11 mouse cellular contexts compared by ENCODE assay signal in genomic region chrX:163848510-163849199, GRCm38 (mm10).
DNase-seq lines count a peak whose midpoint lies in the region; ATAC-seq and TF ChIP-seq lines count a peak whose summit lies in the region.
"Had no signal": no experiment of that assay in that cellular context is flagged by ENCODE, and none has a peak within 500 bp of the region (broad histone marks: within the 10 kb centered on the region; RNA-seq: fewer than 3 reads in every experiment).

No protein-coding gene starts in this region.

- H3K79me2 ChIP-seq in CH12.LX (replicated peaks; ENCODE audit: control insufficient read depth, extremely low read depth, insufficient read depth, poor library complexity, severe bottlenecking): no peaks in the 10 kb centered on the region

- H3K4me3 ChIP-seq in limb, embryonic 14.5 days (replicated peaks; ENCODE audit: low read length): no peak overlapping the region
- H3K4me3 ChIP-seq in limb, embryonic 10.5 days: no peak overlapping the region
- no peak overlapping the region for H3K4me3 ChIP-seq in CH12.LX (replicated peaks in 1 of 3; ENCODE audit: low read depth in 2 of 3, low read length in 2 of 3, poor library complexity in 1 of 3)

- H3K9ac ChIP-seq in limb, embryonic 14.5 days (ENCODE audit: low read depth, low read length, severe bottlenecking): no peak overlapping the region
- no peak overlapping the region for H3K9ac ChIP-seq in CH12.LX (ENCODE audit: insufficient read depth, low read depth)
- H3K9ac ChIP-seq: liver, postnatal 0 days had no signal

- dilution Hi-C loops in CH12.LX (cut with MboI; ENCODE audit: extremely low pct_ligation_motif_present, extremely low pct_unique_long_range_greater_than_20kb, low sequenced_read_pairs): no loop called here

- H3K9me3 ChIP-seq in limb, embryonic 14.5 days (ENCODE audit: control insufficient read depth, low read length): no peaks in the 10 kb centered on the region
- H3K9me3 ChIP-seq in limb, embryonic 10.5 days (replicated peaks): no peaks in the 10 kb centered on the region
- H3K9me3 ChIP-seq in CH12.LX (replicated peaks; ENCODE audit: low read length): no peaks in the 10 kb centered on the region

- peak; percentile 12 for DNase-seq in limb, embryonic 14.5 days (ENCODE audit: low spot score)
- no peak for DNase-seq in limb, embryonic 10.5 days (ENCODE audit: low spot score)
- peak; percentile 75 for DNase-seq in CH12.LX (ENCODE audit: extremely low read depth)
- peak; percentile 68 to 78 for DNase-seq in cerebellum, postnatal 10 days
- peak; percentile 36 for DNase-seq in mesoderm, embryonic 11.5 days (ENCODE audit: low read depth, low spot score)
- DNase-seq in gastrocnemius, adult 18-20 months (ENCODE audit: low spot score): no peak
- no peak for DNase-seq in adrenal gland, postnatal 14 days
- DNase-seq: gastrocnemius, postnatal 25 days; kidney, adult 18-20 months; liver, postnatal 0 days had no signal

- no peak overlapping the region for H3K27ac ChIP-seq in limb, embryonic 14.5 days (replicated peaks; ENCODE audit: low read depth, low read length)
- H3K27ac ChIP-seq in limb, embryonic 10.5 days: no peak overlapping the region
- H3K27ac ChIP-seq in CH12.LX (ENCODE audit: insufficient read depth, low read depth): no peak overlapping the region

- 48% methylated on average over 8 of the region's 8 CpGs for WGBS in limb, embryonic 14.5 days
- 64% methylated on average over 8 of the region's 8 CpGs for WGBS in limb, embryonic 10.5 days

- in situ Hi-C loops in CH12.LX (cut with MboI; ENCODE audit: low pct_ligation_motif_present, low pct_unique_long_range_greater_than_20kb, low sequenced_read_pairs): no loop called here

- no peaks in the 10 kb centered on the region for H3K36me3 ChIP-seq in limb, embryonic 14.5 days (ENCODE audit: control insufficient read depth, insufficient read depth, low read length)
- no peaks in the 10 kb centered on the region for H3K36me3 ChIP-seq in limb, embryonic 10.5 days
- H3K36me3 ChIP-seq in CH12.LX (replicated peaks in 1 of 2; ENCODE audit: control insufficient read depth in 1 of 2, insufficient read depth in 1 of 2, low read length in 1 of 2): no peaks in the 10 kb centered on the region

- no peak for ATAC-seq in limb, embryonic 14.5 days (ENCODE audit: low FRiP score, low read depth)
- no peak for ATAC-seq in granulocyte monocyte progenitor cell, adult 5-6 weeks (replicated peaks; ENCODE audit: poor library complexity, severe bottlenecking)
- ATAC-seq: liver, postnatal 0 days had no signal

- TF ChIP-seq POLR2A in limb, embryonic 14.5 days (IDR thresholded peaks at IDR 0.05; ENCODE audit: borderline replicate concordance, extremely low read depth, insufficient read depth, insufficient read length): no peak
- TF ChIP-seq POLR2A in CH12.LX (IDR thresholded peaks at IDR 0.05; ENCODE audit: low read depth, low read length): no peak

- H3K4me1 ChIP-seq in limb, embryonic 14.5 days (ENCODE audit: control insufficient read depth, insufficient read depth, low read length): no peaks in the 10 kb centered on the region
- H3K4me1 ChIP-seq in limb, embryonic 10.5 days: no peaks in the 10 kb centered on the region
- peaks cover 7 to 33% of the 10 kb centered on the region in 2 experiments; a peak in 3 of 4 replicates for H3K4me1 ChIP-seq in CH12.LX (ENCODE audit: control insufficient read depth in 1 of 2, insufficient read depth in 2 of 2)

- TF ChIP-seq RAD21 in CH12.LX (IDR thresholded peaks at IDR 0.05; ENCODE audit: low read depth, low read length): no peak; the same call in 1 of the 2 replicates

- no peaks in the 10 kb centered on the region for H3K27me3 ChIP-seq in limb, embryonic 14.5 days (ENCODE audit: control insufficient read depth, insufficient read depth, low read length)
- H3K27me3 ChIP-seq in limb, embryonic 10.5 days (ENCODE audit: low read depth, poor library complexity, severe bottlenecking): peaks cover 95% of the 10 kb centered on the region
- H3K27me3 ChIP-seq in CH12.LX (replicated peaks): no peaks in the 10 kb centered on the region

- no peak overlapping the region for H3K4me2 ChIP-seq in limb, embryonic 14.5 days (replicated peaks; ENCODE audit: low read depth, low read length, severe bottlenecking)
- peak overlapping the region; percentile 44; the same call in 1 of the 2 replicates for H3K4me2 ChIP-seq in CH12.LX (ENCODE audit: insufficient read depth, low read depth, poor library complexity, severe bottlenecking)

- TF ChIP-seq CTCF in CH12.LX (conservative IDR thresholded peaks at IDR 0.05 in 1 of 2, IDR thresholded peaks at IDR 0.05 in 1 of 2; ENCODE audit: low read depth in 2 of 2, low read length in 2 of 2): no peak

- peak; percentile 91 for TF ChIP-seq EP300 in CH12.LX (IDR thresholded peaks at IDR 0.05; ENCODE audit: low read length)

TF ChIP-seq in CH12.LX, 34 proteins besides CTCF, POLR2A, EP300 and RAD21:
- no peak for TF ChIP-seq UBTF (IDR thresholded peaks at IDR 0.05; ENCODE audit: low read depth, low read length)
- peak; percentile 71; the same call in 1 of the 2 replicates for TF ChIP-seq MEF2A (IDR thresholded peaks at IDR 0.05; ENCODE audit: borderline replicate concordance, low read depth, low read length)
- TF ChIP-seq NRF1 (IDR thresholded peaks at IDR 0.05; ENCODE audit: low read depth, low read length): peak; percentile 42; the same call in 1 of the 2 replicates
- TF ChIP-seq SIN3A (IDR thresholded peaks at IDR 0.05; ENCODE audit: low read length): peak; percentile 49; the same call in 1 of the 2 replicates
- peak; percentile 73 for TF ChIP-seq CHD2 (IDR thresholded peaks at IDR 0.05; ENCODE audit: low read length)
- TF ChIP-seq SMC3 (IDR thresholded peaks at IDR 0.05; ENCODE audit: low read depth, low read length): no peak
- no peak for TF ChIP-seq USF1 (IDR thresholded peaks at IDR 0.05; ENCODE audit: low read depth, low read length)
- TF ChIP-seq E2F4 (IDR thresholded peaks at IDR 0.05; ENCODE audit: insufficient replicate concordance, low read depth, low read length): no peak
- TF ChIP-seq ZKSCAN1 (IDR thresholded peaks at IDR 0.05; ENCODE audit: borderline replicate concordance, low read depth, low read length): no peak
- no peak for TF ChIP-seq TBP (conservative IDR thresholded peaks at IDR 0.05; ENCODE audit: low read depth, low read length)
- TF ChIP-seq ZC3H11A (IDR thresholded peaks at IDR 0.05; ENCODE audit: low read depth, low read length): no peak
- TF ChIP-seq HCFC1 (IDR thresholded peaks at IDR 0.05; ENCODE audit: low read depth, low read length): peak; percentile 15; the same call in 1 of the 2 replicates
- TF ChIP-seq ZMIZ1 (IDR thresholded peaks at IDR 0.05; ENCODE audit: low read depth, low read length): no peak
- peak; percentile 66; the same call in 1 of the 2 replicates for TF ChIP-seq IRF4 (IDR thresholded peaks at IDR 0.05; ENCODE audit: low read depth, low read length)
- no peak for TF ChIP-seq POLR2AphosphoS2 (IDR thresholded peaks at IDR 0.05; ENCODE audit: low read depth, low read length)
- peak; percentile 89 for TF ChIP-seq BHLHE40 (IDR thresholded peaks at IDR 0.05; ENCODE audit: low read depth, low read length)
- peak; percentile 57 for TF ChIP-seq ZNF384 (IDR thresholded peaks at IDR 0.05; ENCODE audit: low read depth, low read length)
- TF ChIP-seq KAT2A (IDR thresholded peaks at IDR 0.05; ENCODE audit: insufficient replicate concordance, low read length): no peak
- no peak for TF ChIP-seq USF2 (conservative IDR thresholded peaks at IDR 0.05; ENCODE audit: low read depth, low read length)
- TF ChIP-seq JUND (conservative IDR thresholded peaks at IDR 0.05; ENCODE audit: low read depth, low read length): peak; percentile 90
- TF ChIP-seq MAZ (IDR thresholded peaks at IDR 0.05; ENCODE audit: low read depth, low read length): no peak
- TF ChIP-seq PAX5 (IDR thresholded peaks at IDR 0.05; ENCODE audit: low read length): no peak
- no peak for TF ChIP-seq MAFK (IDR thresholded peaks at IDR 0.05; ENCODE audit: insufficient replicate concordance, low read length)
- TF ChIP-seq MYC (IDR thresholded peaks at IDR 0.05; ENCODE audit: low read depth, low read length): no peak
- TF ChIP-seq MAX (IDR thresholded peaks at IDR 0.05; ENCODE audit: low read length): no peak
- TF ChIP-seq ETS1 (conservative IDR thresholded peaks at IDR 0.05; ENCODE audit: low read depth, low read length): peak; percentile 74
- TF ChIP-seq CHD1 (IDR thresholded peaks at IDR 0.05; ENCODE audit: low read depth, low read length): no peak
- TF ChIP-seq MXI1 (IDR thresholded peaks at IDR 0.05; ENCODE audit: low read depth, low read length): no peak
- peak; percentile 68 for TF ChIP-seq TCF12 (IDR thresholded peaks at IDR 0.05; ENCODE audit: low read depth, low read length)
- TF ChIP-seq GABPA (IDR thresholded peaks at IDR 0.05; ENCODE audit: insufficient replicate concordance, low read depth, low read length): no peak
- peak; percentile 88 for TF ChIP-seq JUN (IDR thresholded peaks at IDR 0.05; ENCODE audit: insufficient read depth, low read depth, low read length)
- no peak for TF ChIP-seq NELFE (IDR thresholded peaks at IDR 0.05; ENCODE audit: low read depth, low read length)
- TF ChIP-seq RCOR1 (conservative IDR thresholded peaks at IDR 0.05; ENCODE audit: low read depth, low read length): 0 out of 2 replicates have a peak, but pooled peaks have one; percentile 31
- TF ChIP-seq ELF1 (IDR thresholded peaks at IDR 0.05; ENCODE audit: low read depth, low read length): no peak
TF ChIP-seq in CH12.LX: peak in this region for 13.

Comparison
In these comparisons a context has a peak if more than half of its experiments do, and no peak if none do; other contexts are left out.
1. DNase-seq: peak in limb, embryonic 14.5 days (single experiment), CH12.LX (single experiment), cerebellum, postnatal 10 days (2 of 2) and mesoderm, embryonic 11.5 days (single experiment); none in limb, embryonic 10.5 days (single experiment), gastrocnemius, adult 18-20 months (single experiment) and adrenal gland, postnatal 14 days (single experiment).